Mouse (Mus musculus) intestine, embryonic 16.5 days (tissue): ENCODE data around the gene Lrrc55. TPM values are rescaled to one million over a fixed set of nuclear protein-coding genes. Genes with fewer than 3 reads are reported as not detected.
A peak's percentile ranks its signal among the peaks of the same experiment; 100 is the strongest.

ENCODE experiments used
- ATAC-seq: fragments of 200-750 bp; cut with Nextera tagmentation; 2 replicates; pipeline ENCODE4 v1.8.0; 2017; ENCODE audit warnings: moderate TSS enrichment, moderate library complexity
- H3K27ac ChIP-seq: fragments of 300-500 bp; sonication (generic); 2 replicates; pipeline ENCODE4 v1.5.1; 2014; ENCODE audit warnings: mild to moderate bottlenecking, low read length
- H3K27me3 ChIP-seq: fragments of 300-500 bp; sonication (generic); replicated peaks from 2 replicates; pipeline ENCODE4 v1.6.1; 2014; ENCODE audit warnings: low read length, control low read depth, mixed read lengths; ENCODE audit not compliant: control insufficient read depth, insufficient read depth
- H3K36me3 ChIP-seq: fragments of 300-500 bp; sonication (generic); 2 replicates; pipeline ENCODE4 v1.6.1; 2014; ENCODE audit warnings: low read length, control low read depth; ENCODE audit not compliant: control insufficient read depth, insufficient read depth
- H3K4me1 ChIP-seq: fragments of 300-500 bp; sonication (generic); 2 replicates; pipeline ENCODE4 v1.6.1; 2014; ENCODE audit warnings: low read length, control low read depth, mixed read lengths; ENCODE audit not compliant: control insufficient read depth, insufficient read depth
- H3K4me2 ChIP-seq: fragments of 300-500 bp; sonication (generic); 2 replicates; pipeline ENCODE4 v1.6.1; 2014; ENCODE audit warnings: low read depth, low read length, control low read depth
- H3K4me3 ChIP-seq: fragments of 300-500 bp; sonication (generic); 2 replicates; pipeline ENCODE4 v1.5.1; 2014; ENCODE audit warnings: mild to moderate bottlenecking, low read length
- H3K9ac ChIP-seq: fragments of 300-500 bp; sonication (generic); 2 replicates; pipeline ENCODE4 v1.6.1; 2014; ENCODE audit warnings: low read depth, low read length
- H3K9me3 ChIP-seq: fragments of 300-500 bp; sonication (generic); 2 replicates; pipeline ENCODE4 v1.6.1; 2016; ENCODE audit warnings: low read length, control low read depth; ENCODE audit not compliant: control insufficient read depth
- WGBS: fragments of 180-500 bp; shearing (Covaris S2); extraction: QIAGEN DNeasy Blood & Tissue Kit; methylation state at CpG from one replicate; pipeline ENCODE4 v1.1.7; 2014; 5-methylcytosine and 5-hydroxymethylcytosine counted together
- polyA plus RNA-seq: library from polyadenylated mRNA; unstranded; fragments of >200 nt; fragmentation: Nextera tagmentation; extraction: Ambion mirVana; gene quantifications from 2 replicates; pipeline ENCODE4 v1.2.1, GENCODE M21; 2015

Gene Lrrc55
- polyA plus RNA-seq, 1 experiment from 2014 or later, result 4.0 TPM

DNA sequence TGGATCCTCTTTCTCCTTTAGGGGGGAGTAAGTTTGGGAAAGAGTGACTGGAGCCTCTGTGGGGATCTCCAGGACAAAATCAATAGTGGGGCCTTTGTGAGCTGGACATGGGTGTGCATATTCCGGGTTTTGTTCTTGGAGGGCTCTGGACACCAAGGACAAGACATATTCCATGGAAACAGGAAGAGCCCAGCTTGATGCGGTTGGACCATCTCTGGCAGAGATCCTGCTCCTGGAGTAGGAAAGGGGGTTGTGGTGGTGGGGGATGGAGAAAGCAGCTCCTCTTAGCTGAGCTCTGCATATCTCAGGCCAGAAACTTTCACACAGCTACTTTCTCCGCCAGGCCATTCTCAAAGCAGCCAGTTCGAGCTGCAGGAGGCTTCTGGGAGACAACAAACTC is 57.6 kb downstream of the Lrrc55 start:
- WGBS, result 54% methylated on average over 4 of the region's 4 CpGs
- H3K9ac ChIP-seq, result peak overlapping the region; percentile 18; the same call in 1 of the 2 replicates

DNA sequence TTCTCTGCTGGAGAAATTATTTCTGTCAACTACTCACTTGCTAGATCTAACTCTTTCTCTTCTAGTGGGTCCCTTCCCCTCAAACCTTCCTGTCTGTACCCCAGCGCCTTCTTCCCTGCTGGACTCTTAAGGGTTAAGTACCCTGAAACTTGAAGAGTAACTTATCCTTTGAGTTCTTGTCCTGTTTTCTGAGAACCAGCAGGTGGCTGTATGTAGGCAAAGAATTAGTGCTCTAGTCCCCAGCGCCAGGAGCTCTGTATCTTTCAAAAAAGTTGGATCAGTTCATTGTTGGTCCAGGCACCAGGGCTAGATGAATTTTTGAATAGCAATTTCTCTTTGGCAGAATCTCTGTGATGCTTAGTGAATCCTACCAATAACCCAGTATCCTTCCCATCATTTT is 58.9 kb downstream of the Lrrc55 start:
- no peaks in the 10 kb centered on the region for H3K9me3 ChIP-seq
- H3K27me3 ChIP-seq, result no peaks in the 10 kb centered on the region
- H3K4me3 ChIP-seq, result peak overlapping the region; percentile 24
- 0 out of 2 replicates have a peak, but pooled peaks cover 5% of the 10 kb centered on the region for H3K4me1 ChIP-seq
- no peak overlapping the region for H3K27ac ChIP-seq
- 32% methylated on average over 2 of the region's 2 CpGs for WGBS
- no peak overlapping the region for H3K4me2 ChIP-seq
- no peaks in the 10 kb centered on the region for H3K36me3 ChIP-seq
- no peak for ATAC-seq
- H3K9ac ChIP-seq, result 0 out of 2 replicates have a peak overlapping the region, but pooled peaks have one; percentile 18

More for the DNA sequence above, 57.6 kb downstream of the Lrrc55 start:
- ATAC-seq, result no peak
- Histone ChIP-seq H3K27me3 (no peaks in the 10 kb centered on the region), H3K27ac (no peak overlapping the region), H3K4me3 (peak overlapping the region; percentile 24), H3K4me1 (0 out of 2 replicates have a peak, but pooled peaks cover 5% of the 10 kb centered on the region), H3K9me3 (no peaks in the 10 kb centered on the region), H3K36me3 (no peaks in the 10 kb centered on the region), H3K4me2 (0 out of 2 replicates have a peak overlapping the region, but pooled peaks have one; percentile 9)

DNA sequence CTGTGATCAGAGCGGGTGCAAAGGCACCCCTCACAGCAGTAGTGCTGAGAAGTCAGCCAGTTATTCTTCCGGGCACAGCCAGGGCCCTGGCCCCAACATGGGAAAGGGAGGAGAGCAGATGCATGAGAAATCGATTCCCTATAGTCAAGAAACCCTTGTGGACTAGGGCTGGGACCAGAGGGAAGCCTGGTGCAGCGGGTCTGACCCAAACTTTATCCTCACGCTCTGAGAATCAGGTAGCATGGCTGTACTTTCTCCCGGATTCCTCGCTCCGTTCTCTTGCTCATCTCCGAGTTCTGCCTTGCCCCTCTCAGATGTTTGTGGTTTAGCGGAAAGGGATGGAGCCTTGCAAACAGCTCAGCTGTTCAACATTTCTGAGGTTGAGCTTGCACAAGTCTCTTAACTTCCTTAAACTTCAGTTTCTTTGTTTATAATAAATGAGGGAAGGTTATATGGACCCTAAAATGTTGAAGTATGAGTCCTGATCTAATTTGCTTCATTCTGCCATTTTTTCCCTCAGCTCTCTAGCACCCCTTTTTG is 59.3 kb downstream of the Lrrc55 start:
- peak overlapping the region; percentile 40 for H3K27ac ChIP-seq
- ATAC-seq, result no peak

GRCm38 (mm10) chr2:85136831-85137520 is 60.0 kb downstream of the Lrrc55 start:
- H3K4me1 ChIP-seq, result peaks cover 12% of the 10 kb centered on the region
- ATAC-seq, result no peak
- 83% methylated on average over 21 of the region's 21 CpGs for WGBS
- no peaks in the 10 kb centered on the region for H3K36me3 ChIP-seq
- H3K27me3 ChIP-seq, result no peaks in the 10 kb centered on the region
- H3K27ac ChIP-seq, result peak overlapping the region; percentile 40
- H3K4me2 ChIP-seq, result no peak overlapping the region
- peak overlapping the region; percentile 24 for H3K4me3 ChIP-seq
- H3K9me3 ChIP-seq, result no peaks in the 10 kb centered on the region
- peak overlapping the region; percentile 40 for H3K9ac ChIP-seq

More for the DNA sequence above, 59.3 kb downstream of the Lrrc55 start:
- H3K9ac ChIP-seq, result peak overlapping the region; percentile 40
- WGBS, result 54% methylated on average over 10 of the region's 10 CpGs
- H3K4me2 ChIP-seq, result no peak overlapping the region
- H3K36me3 ChIP-seq, result no peaks in the 10 kb centered on the region
- H3K4me3 ChIP-seq, result peak overlapping the region; percentile 24
- H3K27me3 ChIP-seq, result no peaks in the 10 kb centered on the region
- H3K4me1 ChIP-seq, result peaks cover 6% of the 10 kb centered on the region; the same call in 1 of the 2 replicates
- no peaks in the 10 kb centered on the region for H3K9me3 ChIP-seq

GRCm38 (mm10) chr2:85136089-85136488 is 60.9 kb downstream of the Lrrc55 start, which contains the start of gene Aplnr:
Aplnr (plus strand) TSS chr2:85136225.
- H3K9ac ChIP-seq, result peak within 1 kb of the TSS; percentile 40; the same call in 1 of the 2 replicates
- 15% methylated on average over 4 of the region's 4 CpGs for WGBS
- H3K4me2 ChIP-seq, result no peak within 1 kb of the TSS
- H3K4me1 ChIP-seq, result peaks cover 16% of the 10 kb centered on the region
- H3K36me3 ChIP-seq, result no peaks in the 10 kb centered on the region
- peak within 1 kb of the TSS; percentile 24 for H3K4me3 ChIP-seq
- ATAC-seq, result peak; percentile 51
- no peaks in the 10 kb centered on the region for H3K9me3 ChIP-seq
- H3K27ac ChIP-seq, result peak within 1 kb of the TSS; percentile 40
- H3K27me3 ChIP-seq, result no peaks in the 10 kb centered on the region

DNA sequence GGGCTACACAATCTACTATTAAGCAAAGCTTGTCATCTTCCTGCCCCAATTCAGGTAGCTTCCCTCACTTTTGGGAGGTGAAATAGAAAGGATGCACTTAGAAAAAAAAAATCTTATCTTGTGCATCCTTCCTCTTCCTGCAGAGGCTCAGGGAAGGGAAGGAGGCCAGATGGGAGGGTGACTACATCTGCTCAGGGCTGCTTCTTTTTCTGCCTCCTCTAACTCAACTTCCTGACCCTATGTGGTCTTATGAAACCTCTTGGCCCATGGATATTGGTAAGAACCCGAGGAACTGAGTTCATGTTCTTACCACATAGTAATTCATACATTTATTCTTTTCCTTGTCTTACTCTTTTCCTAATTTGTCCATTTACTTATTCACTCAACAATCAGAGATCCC is 61.9 kb downstream of the Lrrc55 start:
- H3K27me3 ChIP-seq, result no peaks in the 10 kb centered on the region
- ATAC-seq, result no peak
- WGBS, result 51% methylated on average over 1 of the region's 1 CpGs
- peaks cover 16% of the 10 kb centered on the region for H3K4me1 ChIP-seq
- H3K4me2 ChIP-seq, result no peak overlapping the region
- H3K4me3 ChIP-seq, result no peak overlapping the region
- H3K36me3 ChIP-seq, result no peaks in the 10 kb centered on the region
- H3K9me3 ChIP-seq, result no peaks in the 10 kb centered on the region
- H3K27ac ChIP-seq, result no peak overlapping the region
- no peak overlapping the region for H3K9ac ChIP-seq

DNA sequence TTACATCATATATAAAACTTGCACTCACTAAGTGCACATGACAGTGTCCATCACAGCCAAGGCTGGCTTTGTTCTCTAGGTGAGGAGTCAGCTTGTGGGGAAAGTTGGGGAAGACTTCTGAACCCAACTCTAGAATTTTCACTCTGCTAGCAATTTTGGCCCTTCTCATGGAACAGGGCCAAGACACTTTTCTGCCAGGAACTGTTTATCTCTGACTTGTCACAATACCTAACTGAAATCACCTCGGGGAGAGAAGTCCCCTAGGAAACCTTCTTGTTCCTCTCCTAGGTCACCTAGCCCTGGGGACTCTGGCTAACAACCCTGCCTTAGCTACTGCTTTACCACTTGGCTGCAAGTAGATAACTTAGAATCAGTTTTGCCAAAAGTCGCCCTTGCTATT is 64.8 kb downstream of the Lrrc55 start:
- Histone ChIP-seq H3K9ac (no peak overlapping the region), H3K9me3 (no peaks in the 10 kb centered on the region), H3K4me1 (peaks cover 11% of the 10 kb centered on the region), H3K27ac (peak overlapping the region; percentile 1; the same call in 1 of the 2 replicates), H3K4me3 (no peak overlapping the region), H3K4me2 (no peak overlapping the region), H3K36me3 (no peaks in the 10 kb centered on the region), H3K27me3 (no peaks in the 10 kb centered on the region)
- ATAC-seq, result no peak
- WGBS, result 40% methylated on average over 2 of the region's 2 CpGs

- H3K9ac ChIP-seq, result no peak overlapping the region
- H3K27ac ChIP-seq, result no peak overlapping the region
- no peaks in the 10 kb centered on the region for H3K27me3 ChIP-seq
Measured at GRCm38 (mm10) chr2:85131724-85132123, 65.3 kb downstream of the Lrrc55 start.

DNA sequence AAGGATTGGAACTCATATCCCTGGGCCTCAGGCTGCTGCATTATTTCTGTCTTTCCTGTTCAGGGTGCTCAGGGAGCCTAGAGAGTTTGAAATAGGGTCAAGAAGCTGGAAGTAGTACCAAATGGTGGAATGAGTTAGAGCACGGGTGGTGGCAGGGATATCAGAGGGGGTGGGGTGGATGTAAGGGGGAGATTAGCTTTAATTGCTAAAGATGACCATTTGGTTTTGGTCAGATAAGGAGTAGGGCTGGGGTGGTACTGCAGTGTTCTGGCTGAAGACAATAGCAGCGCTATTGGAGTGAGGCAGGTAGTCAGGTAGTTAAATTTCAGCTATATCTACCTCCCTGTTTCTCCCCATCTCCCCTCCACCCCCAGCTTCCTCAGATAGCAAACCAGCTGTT is 65.8 kb downstream of the Lrrc55 start:
- Histone ChIP-seq H3K9me3 (no peaks in the 10 kb centered on the region), H3K4me2 (no peak overlapping the region), H3K27ac (no peak overlapping the region), H3K4me3 (no peak overlapping the region), H3K4me1 (peaks cover 11% of the 10 kb centered on the region), H3K36me3 (no peaks in the 10 kb centered on the region), H3K27me3 (no peaks in the 10 kb centered on the region), H3K9ac (no peak overlapping the region)
- ATAC-seq, result no peak
- WGBS, result 16% methylated on average over 2 of the region's 2 CpGs

More at GRCm38 (mm10) chr2:85131724-85132123, 65.3 kb downstream of the Lrrc55 start:
- H3K9me3 ChIP-seq, result no peaks in the 10 kb centered on the region
- no peak overlapping the region for H3K4me2 ChIP-seq
- WGBS, result 11% methylated on average over 1 of the region's 1 CpGs
- H3K36me3 ChIP-seq, result no peaks in the 10 kb centered on the region
- peak; percentile 51 for ATAC-seq
- peaks cover 11% of the 10 kb centered on the region for H3K4me1 ChIP-seq
- H3K4me3 ChIP-seq, result no peak overlapping the region
